Mouse (Mus musculus): ENCODE results near the gene Pbx4. TPM values are rescaled to one million over a fixed set of nuclear protein-coding genes. Genes with fewer than 3 reads are reported as not detected.

Pbx4 gene
- polyA plus RNA-seq, 1 experiment from 2014 or later, result 8.5 TPM

- peaks cover 98% of the 10 kb centered on the region for H3K36me3 ChIP-seq
- H3K27me3 ChIP-seq, result no peaks in the 10 kb centered on the region
- ATAC-seq (ENCODE audit: low FRiP score, low read depth), result no peak
- WGBS, result 86% methylated on average over 5 of the region's 5 CpGs
- H3K9ac ChIP-seq, result no peak overlapping the region
- H3K4me1 ChIP-seq, result no peaks in the 10 kb centered on the region
- no peaks in the 10 kb centered on the region for H3K9me3 ChIP-seq
- no peak overlapping the region for H3K4me2 ChIP-seq (replicated peaks)
- H3K4me3 ChIP-seq, result no peak overlapping the region
- no peak overlapping the region for H3K27ac ChIP-seq
Measured at GRCm38 (mm10) chr8:69799946-69800345, 32.3 kb upstream of the Pbx4 start.

- Histone ChIP-seq H3K27ac (no peak overlapping the region), H3K4me2 (replicated peaks) (no peak overlapping the region), H3K9me3 (no peaks in the 10 kb centered on the region), H3K4me1 (no peaks in the 10 kb centered on the region), H3K36me3 (peaks cover 98% of the 10 kb centered on the region), H3K4me3 (no peak overlapping the region), H3K9ac (no peak overlapping the region), H3K27me3 (no peaks in the 10 kb centered on the region)
- WGBS, result 96% methylated on average over 4 of the region's 4 CpGs
- ATAC-seq (ENCODE audit: low FRiP score, low read depth), result no peak
Measured at GRCm38 (mm10) chr8:69801796-69802195, 30.5 kb upstream of the Pbx4 start.

GRCm38 (mm10) chr8:69802216-69802615 lies 30.1 kb upstream of the Pbx4 start:
- Histone ChIP-seq H3K9ac (no peak overlapping the region), H3K4me1 (no peaks in the 10 kb centered on the region), H3K4me3 (no peak overlapping the region), H3K36me3 (peaks cover 98% of the 10 kb centered on the region), H3K27me3 (no peaks in the 10 kb centered on the region), H3K27ac (no peak overlapping the region), H3K9me3 (no peaks in the 10 kb centered on the region), H3K4me2 (replicated peaks) (no peak overlapping the region)
- ATAC-seq (ENCODE audit: low FRiP score, low read depth), result no peak

GRCm38 (mm10) chr8:69803366-69803765 lies 28.9 kb upstream of the Pbx4 start:
- no peak overlapping the region for H3K27ac ChIP-seq
- H3K27me3 ChIP-seq, result no peaks in the 10 kb centered on the region
- no peaks in the 10 kb centered on the region for H3K9me3 ChIP-seq
- ATAC-seq (ENCODE audit: low FRiP score, low read depth), result no peak
- peaks cover 98% of the 10 kb centered on the region for H3K36me3 ChIP-seq
- 93% methylated on average over 7 of the region's 7 CpGs for WGBS
- H3K4me1 ChIP-seq, result no peaks in the 10 kb centered on the region; the same call in 1 of the 2 replicates
- no peak overlapping the region for H3K4me3 ChIP-seq
- no peak overlapping the region for H3K9ac ChIP-seq
- no peak overlapping the region for H3K4me2 ChIP-seq (replicated peaks)

GRCm38 (mm10) chr8:69804537-69804936 lies 27.8 kb upstream of the Pbx4 start:
- Histone ChIP-seq H3K9ac (no peak overlapping the region), H3K9me3 (no peaks in the 10 kb centered on the region), H3K4me2 (replicated peaks) (no peak overlapping the region), H3K4me1 (peaks cover 8% of the 10 kb centered on the region), H3K4me3 (no peak overlapping the region), H3K27ac (no peak overlapping the region), H3K36me3 (peaks cover 87% of the 10 kb centered on the region), H3K27me3 (no peaks in the 10 kb centered on the region)
- ATAC-seq (ENCODE audit: low FRiP score, low read depth), result no peak
- 92% methylated on average over 6 of the region's 6 CpGs for WGBS

GRCm38 (mm10) chr8:69805086-69805485 lies 27.2 kb upstream of the Pbx4 start:
- no peak overlapping the region for H3K4me2 ChIP-seq (replicated peaks)
- H3K9me3 ChIP-seq, result no peaks in the 10 kb centered on the region
- no peak overlapping the region for H3K4me3 ChIP-seq
- no peak overlapping the region for H3K9ac ChIP-seq
- H3K4me1 ChIP-seq, result peaks cover 8% of the 10 kb centered on the region
- no peak for ATAC-seq (ENCODE audit: low FRiP score, low read depth)
- 94% methylated on average over 10 of the region's 10 CpGs for WGBS
- H3K27ac ChIP-seq, result no peak overlapping the region
- H3K27me3 ChIP-seq, result no peaks in the 10 kb centered on the region
- peaks cover 81% of the 10 kb centered on the region for H3K36me3 ChIP-seq

- ATAC-seq (ENCODE audit: low FRiP score, low read depth), result no peak
- 93% methylated on average over 9 of the region's 9 CpGs for WGBS
- H3K4me3 ChIP-seq, result no peak overlapping the region
- no peak overlapping the region for H3K4me2 ChIP-seq (replicated peaks)
- H3K27me3 ChIP-seq, result no peaks in the 10 kb centered on the region
- no peak overlapping the region for H3K9ac ChIP-seq
- no peak overlapping the region for H3K27ac ChIP-seq
- H3K4me1 ChIP-seq, result peaks cover 8% of the 10 kb centered on the region
- no peaks in the 10 kb centered on the region for H3K9me3 ChIP-seq
- peaks cover 77% of the 10 kb centered on the region for H3K36me3 ChIP-seq
Measured at GRCm38 (mm10) chr8:69805491-69805890, 26.8 kb upstream of the Pbx4 start.

- Histone ChIP-seq H3K9ac (no peak overlapping the region), H3K4me2 (replicated peaks) (no peak overlapping the region), H3K4me1 (peaks cover 8% of the 10 kb centered on the region), H3K9me3 (no peaks in the 10 kb centered on the region), H3K36me3 (peaks cover 73% of the 10 kb centered on the region), H3K4me3 (no peak overlapping the region), H3K27ac (no peak overlapping the region), H3K27me3 (no peaks in the 10 kb centered on the region)
- WGBS, result 91% methylated on average over 5 of the region's 5 CpGs
- ATAC-seq (ENCODE audit: low FRiP score, low read depth), result no peak
Measured at GRCm38 (mm10) chr8:69807236-69807635, 25.1 kb upstream of the Pbx4 start.

GRCm38 (mm10) chr8:69808094-69808863 lies 24.0 kb upstream of the Pbx4 start, which contains the start of gene Gmip:
Gene Gmip (plus strand): TSS chr8:69808679.
- peak within 1 kb of the TSS; percentile 56 for H3K4me3 ChIP-seq
- H3K4me2 ChIP-seq (replicated peaks), result peak within 1 kb of the TSS; percentile 93

GRCm38 (mm10) chr8:69808864-69809403 lies 23.4 kb upstream of the Pbx4 start:
- no peak overlapping the region for H3K27ac ChIP-seq
- H3K27me3 ChIP-seq, result no peaks in the 10 kb centered on the region
- WGBS, result 1% methylated on average over 23 of the region's 23 CpGs
- ATAC-seq (ENCODE audit: low FRiP score, low read depth), result peak; percentile 38
- H3K4me1 ChIP-seq, result peaks cover 8% of the 10 kb centered on the region
- H3K4me3 ChIP-seq, result peak overlapping the region; percentile 56
- H3K9ac ChIP-seq, result peak overlapping the region; percentile 67
- no peaks in the 10 kb centered on the region for H3K9me3 ChIP-seq
- peaks cover 69% of the 10 kb centered on the region for H3K36me3 ChIP-seq
- peak overlapping the region; percentile 93 for H3K4me2 ChIP-seq (replicated peaks)

More at GRCm38 (mm10) chr8:69808094-69808863, 24.0 kb upstream of the Pbx4 start, which contains the start of gene Gmip:
- WGBS, result 4% methylated on average over 28 of the region's 28 CpGs
- Histone ChIP-seq H3K27ac (no peak within 1 kb of the TSS), H3K36me3 (peaks cover 69% of the 10 kb centered on the region), H3K9ac (peak within 1 kb of the TSS; percentile 67), H3K9me3 (no peaks in the 10 kb centered on the region), H3K27me3 (no peaks in the 10 kb centered on the region), H3K4me1 (peaks cover 8% of the 10 kb centered on the region)
- peak; percentile 26; the same call in 1 of the 2 replicates for ATAC-seq (ENCODE audit: low FRiP score, low read depth)

- ATAC-seq (ENCODE audit: low FRiP score, low read depth), result no peak
- Histone ChIP-seq H3K27me3 (no peaks in the 10 kb centered on the region), H3K4me2 (replicated peaks) (peak overlapping the region; percentile 93), H3K4me1 (peaks cover 8% of the 10 kb centered on the region), H3K9me3 (no peaks in the 10 kb centered on the region), H3K9ac (no peak overlapping the region), H3K36me3 (peaks cover 70% of the 10 kb centered on the region), H3K27ac (no peak overlapping the region), H3K4me3 (no peak overlapping the region)
- 53% methylated on average over 3 of the region's 3 CpGs for WGBS
Measured at GRCm38 (mm10) chr8:69809820-69810219, 22.5 kb upstream of the Pbx4 start.

- no peak overlapping the region for H3K9ac ChIP-seq
- H3K4me1 ChIP-seq, result no peaks in the 10 kb centered on the region
- H3K4me3 ChIP-seq, result no peak overlapping the region
- no peak overlapping the region for H3K27ac ChIP-seq
- WGBS, result 100% methylated on average over 1 of the region's 2 CpGs
- H3K36me3 ChIP-seq, result peaks cover 66% of the 10 kb centered on the region
- no peak for ATAC-seq (ENCODE audit: low FRiP score, low read depth)
- H3K4me2 ChIP-seq (replicated peaks), result no peak overlapping the region
- no peaks in the 10 kb centered on the region for H3K9me3 ChIP-seq
- H3K27me3 ChIP-seq, result no peaks in the 10 kb centered on the region
Measured at GRCm38 (mm10) chr8:69814881-69815280, 17.4 kb upstream of the Pbx4 start.
